Comparison of ENCODE assay signal across 31 mouse cellular contexts in genomic region chr4:138801631-138802030, GRCm38 (mm10). TPM values are rescaled to one million over a fixed set of nuclear protein-coding genes. Genes with fewer than 3 reads are reported as not detected.
A peak's percentile ranks its signal among the peaks of the same experiment; 100 is the strongest.
DNase-seq lines count a peak whose midpoint lies in the region; ATAC-seq and TF ChIP-seq lines count a peak whose summit lies in the region.
"Had no signal": no experiment of that assay in that cellular context is flagged by ENCODE, and none has a peak within 500 bp of the region (broad histone marks: within the 10 kb centered on the region; RNA-seq: fewer than 3 reads in every experiment).

No protein-coding gene starts in this region.

- no peak overlapping the region for H3K4me2 ChIP-seq in hindbrain, postnatal 0 days (ENCODE audit: low read depth, low read length)
- no peak overlapping the region for H3K4me2 ChIP-seq in hindbrain, embryonic 16.5 days (ENCODE audit: low read length)
- H3K4me2 ChIP-seq: hindbrain, embryonic 12.5 days; neural tube, embryonic 13.5 days had no signal

- no peak overlapping the region for H3K9ac ChIP-seq in hindbrain, postnatal 0 days (replicated peaks; ENCODE audit: low read length)
- H3K9ac ChIP-seq in hindbrain, embryonic 16.5 days (ENCODE audit: low read depth, low read length) = no peak overlapping the region
- H3K9ac ChIP-seq: hindbrain, embryonic 12.5 days; neural tube, embryonic 13.5 days had no signal

- intact Hi-C loops in gastrocnemius, adult 2 months (cut with DNase I) = no loop called here

- no peaks in the 10 kb centered on the region for H3K27me3 ChIP-seq in hindbrain, postnatal 0 days (ENCODE audit: insufficient read depth, low read length)
- H3K27me3 ChIP-seq in hindbrain, embryonic 16.5 days (replicated peaks; ENCODE audit: control insufficient read depth, insufficient read depth, low read length) = no peaks in the 10 kb centered on the region
- H3K27me3 ChIP-seq: hindbrain, embryonic 12.5 days; neural tube, embryonic 13.5 days had no signal

- no peak overlapping the region; the same call in 1 of the 2 replicates for H3K27ac ChIP-seq in hindbrain, postnatal 0 days
- no peak overlapping the region for H3K27ac ChIP-seq in hindbrain, embryonic 16.5 days (ENCODE audit: low read depth, low read length)
- no peak overlapping the region for H3K27ac ChIP-seq in gastrocnemius, adult 2 months
- H3K27ac ChIP-seq: hindbrain, embryonic 12.5 days; neural tube, embryonic 13.5 days had no signal

- no peak overlapping the region for H3K4me3 ChIP-seq in hindbrain, postnatal 0 days (ENCODE audit: low read length)
- H3K4me3 ChIP-seq in hindbrain, embryonic 16.5 days (ENCODE audit: low read length) = no peak overlapping the region
- H3K4me3 ChIP-seq in gastrocnemius, adult 2 months = no peak overlapping the region
- H3K4me3 ChIP-seq: hindbrain, embryonic 12.5 days; myocyte; neural tube, embryonic 13.5 days had no signal

- 75% methylated on average over 4 of the region's 4 CpGs for WGBS in hindbrain, postnatal 0 days
- WGBS in hindbrain, embryonic 16.5 days = 88% methylated on average over 4 of the region's 4 CpGs

- TF ChIP-seq CTCF in hindbrain, postnatal 0 days (IDR thresholded peaks at IDR 0.05; ENCODE audit: low read depth) = no peak
- TF ChIP-seq CTCF in gastrocnemius, adult 2 months (IDR thresholded peaks at IDR 0.05) = no peak

- peaks cover 12% of the 10 kb centered on the region; the same call in 1 of the 2 replicates for H3K4me1 ChIP-seq in hindbrain, postnatal 0 days (ENCODE audit: insufficient read depth, low read length)
- H3K4me1 ChIP-seq in hindbrain, embryonic 16.5 days (ENCODE audit: control insufficient read depth, insufficient read depth, low read depth, low read length) = no peaks in the 10 kb centered on the region; the same call in 1 of the 2 replicates

- no peaks in the 10 kb centered on the region for H3K36me3 ChIP-seq in hindbrain, postnatal 0 days (ENCODE audit: insufficient read depth, low read length)
- H3K36me3 ChIP-seq in hindbrain, embryonic 16.5 days (ENCODE audit: control insufficient read depth, insufficient read depth, low read length) = no peaks in the 10 kb centered on the region
- H3K36me3 ChIP-seq: hindbrain, embryonic 12.5 days; neural tube, embryonic 13.5 days had no signal

- H3K9me3 ChIP-seq in hindbrain, postnatal 0 days (ENCODE audit: low read length) = no peaks in the 10 kb centered on the region
- H3K9me3 ChIP-seq in hindbrain, embryonic 16.5 days (ENCODE audit: control insufficient read depth, low read length) = no peaks in the 10 kb centered on the region
- H3K9me3 ChIP-seq: hindbrain, embryonic 12.5 days; neural tube, embryonic 13.5 days had no signal

- ATAC-seq in hindbrain, postnatal 0 days = no peak
- ATAC-seq in hindbrain, embryonic 16.5 days = no peak
- ATAC-seq: CD4-positive, CD25-positive, alpha-beta regulatory T cell, adult 4 months; inflammation-experienced regulatory T-cells, adult 6 months had no signal

- DNase-seq in hindbrain, postnatal 0 days (ENCODE audit: low spot score) = peak; percentile 51
- peak; percentile 71 for DNase-seq in right cerebral cortex, adult 18-20 months
- DNase-seq in right cerebral cortex, postnatal 4 days = no peak
- peak; percentile 72 to 74 for DNase-seq in left cerebral cortex, adult 9 months (ENCODE audit: low spot score in 2 of 2)
- DNase-seq in gastrocnemius, adult 2 months = no peak
- DNase-seq in ovary, adult 18-20 months (ENCODE audit: low spot score) = no peak
- DNase-seq: adrenal gland, postnatal 25 days; cerebellum, adult 9-11 months; gastrocnemius, postnatal 36 days; kidney, adult 18-20 months; kidney, postnatal 4 days; lung, postnatal 4 days; midbrain, embryonic 14.5 days; thymus, adult 2 months had no signal

RNA-seq across cellular contexts. Expression of gene Pla2g2d, which starts 26.1 kb away (rescaled TPM):
- total RNA-seq in hindbrain, postnatal 0 days (2014; rRNA removed) = 0.14 and 0.31 TPM in 2 replicates
- 0.71 and 0.76 TPM in 2 replicates for polyA plus RNA-seq in hindbrain, postnatal 0 days (2015; fragmentation: Nextera tagmentation; extraction: Ambion mirVana)
- polyA plus RNA-seq in hindbrain, embryonic 16.5 days (2015; fragmentation: Nextera tagmentation; extraction: Ambion mirVana) = 0.61 and 0.76 TPM in 2 replicates
- under 1 TPM in 1 of 2 experiments, not detected in 1; 0.28 TPM for total RNA-seq in gastrocnemius, adult 2 months (2021)
- total RNA-seq: layer of hippocampus, postnatal 10 days; liver, adult 2 months; megakaryocyte-erythroid progenitor cell, adult 5-6 weeks had no signal
- polyA plus RNA-seq: forebrain, embryonic 11.5 days; heart, embryonic 14.5 days; kidney, embryonic 16.5 days; limb, embryonic 11.5 days; liver, adult 2 months; liver, embryonic 16.5 days; lung, embryonic 16.5 days; midbrain, embryonic 14.5 days had no signal

RNA-seq across cellular contexts. Expression of gene Pla2g2f, which starts 44.2 kb away (rescaled TPM):
- not detected in 2 replicates for total RNA-seq in hindbrain, postnatal 0 days (2014; rRNA removed)
- 0.09 and 0.11 TPM in 2 replicates for polyA plus RNA-seq in hindbrain, postnatal 0 days (2015; fragmentation: Nextera tagmentation; extraction: Ambion mirVana)
- polyA plus RNA-seq in hindbrain, embryonic 16.5 days (2015; fragmentation: Nextera tagmentation; extraction: Ambion mirVana) = 0.06 TPM in 1 of 2 replicates, not detected in the other
- not detected for total RNA-seq in gastrocnemius, adult 2 months (2021)
- total RNA-seq: gastrocnemius, postnatal 36 days; layer of hippocampus, postnatal 10 days; liver, adult 2 months; megakaryocyte-erythroid progenitor cell, adult 5-6 weeks had no signal
- polyA plus RNA-seq: CD4-positive, CD25-positive, alpha-beta regulatory T cell, adult 4 months; embryonic facial prominence, embryonic 11.5 days; heart, embryonic 14.5 days; hindbrain, embryonic 12.5 days; inflammation-experienced regulatory T-cells, adult 6 months; liver, adult 2 months; liver, embryonic 16.5 days; lung, embryonic 16.5 days; myocyte; neural tube, embryonic 13.5 days; urinary bladder, adult 2 months had no signal

Comparison
In these comparisons a context has a peak if more than half of its experiments do, and no peak if none do; other contexts are left out.
1. DNase-seq: peak in hindbrain, postnatal 0 days (single experiment), right cerebral cortex, adult 18-20 months (single experiment) and left cerebral cortex, adult 9 months (2 of 2); none in right cerebral cortex, postnatal 4 days (single experiment), gastrocnemius, adult 2 months (single experiment) and ovary, adult 18-20 months (single experiment).